Mouse (Mus musculus) adrenal gland, adult (tissue): ENCODE results near the gene Gm10521.

Experiments used
- DNase-seq, 2 experiments: peaks; one replicate each; pipeline ENCODE4 v3.0.0; 2022 to 2023; ENCODE audit warnings: low spot score in 1 of 2; ENCODE audit not compliant: inconsistent age in 2 of 2

The Gm10521 gene

DNA sequence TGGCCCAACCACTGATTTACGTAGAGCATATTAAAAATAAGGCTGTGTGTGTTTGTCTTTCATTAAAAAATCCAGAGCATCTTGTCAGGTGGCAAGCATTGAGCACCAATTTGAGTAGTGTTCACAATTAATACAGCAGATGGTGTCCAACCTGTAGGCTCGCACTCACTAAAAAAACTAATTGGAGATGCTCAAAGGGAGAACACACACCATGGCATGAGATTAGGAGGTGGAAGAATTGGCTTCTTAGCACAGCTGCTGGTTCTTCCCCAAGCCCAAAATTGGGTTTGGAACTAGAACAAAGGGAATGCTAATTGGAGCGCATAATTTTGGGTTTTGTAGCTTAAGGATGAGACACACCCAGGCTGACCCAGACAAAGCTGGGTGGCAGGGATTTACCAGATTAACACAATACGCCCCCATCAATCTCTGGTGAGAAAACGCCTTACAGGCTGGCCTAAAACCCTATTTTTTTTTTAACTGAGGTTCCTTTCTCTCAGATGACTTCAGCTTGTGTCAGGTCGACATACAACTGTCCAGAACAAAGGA, 51.1 kb downstream of the Gm10521 start:
- DNase-seq: no peak
